Mouse (Mus musculus) heart, embryonic 15.5 days (tissue): ENCODE measurements at regions not wholly inside any gene's neighbourhood (a gene's known extent, or its start where the extent isn't known, plus 50 kb on each side); places are given as distances from the start of the nearest gene placed in this dataset.

Experiments used
- ATAC-seq: fragments of 200-750 bp; cut with Nextera tagmentation; replicated peaks from 2 replicates; pipeline ENCODE4 v1.8.0; 2017; ENCODE audit warnings: low read depth, moderate TSS enrichment; ENCODE audit not compliant: insufficient number of reproducible peaks, insufficient read depth, low FRiP score
- H3K27ac ChIP-seq: fragments of 300-500 bp; sonication (generic); 2 replicates; pipeline ENCODE4 v1.5.1; 2015; ENCODE audit warnings: mild to moderate bottlenecking, inconsistent platforms
- H3K27me3 ChIP-seq: fragments of 300-500 bp; sonication (generic); 2 replicates; pipeline ENCODE4 v1.6.1; 2015; ENCODE audit warnings: inconsistent platforms
- H3K36me3 ChIP-seq: fragments of 300-500 bp; sonication (generic); 2 replicates; pipeline ENCODE4 v1.6.1; 2015; ENCODE audit warnings: mild to moderate bottlenecking, inconsistent platforms
- H3K4me1 ChIP-seq: fragments of 300-500 bp; sonication (generic); replicated peaks from 2 replicates; pipeline ENCODE4 v1.6.1; 2015; ENCODE audit warnings: inconsistent platforms
- H3K4me2 ChIP-seq: fragments of 300-500 bp; sonication (generic); 2 replicates; pipeline ENCODE4 v1.6.1; 2015; ENCODE audit warnings: inconsistent platforms, mild to moderate bottlenecking, moderate library complexity
- H3K4me3 ChIP-seq: fragments of 300-500 bp; sonication (generic); 2 replicates; pipeline ENCODE4 v1.5.1; 2015; ENCODE audit warnings: mild to moderate bottlenecking, inconsistent platforms
- H3K9ac ChIP-seq: fragments of 300-500 bp; sonication (generic); 2 replicates; pipeline ENCODE4 v1.6.1; 2015; ENCODE audit warnings: mild to moderate bottlenecking, inconsistent platforms
- H3K9me3 ChIP-seq: fragments of 300-500 bp; sonication (generic); replicated peaks from 2 replicates; pipeline ENCODE4 v1.6.1; 2016; ENCODE audit warnings: inconsistent platforms
- WGBS: fragments of 180-500 bp; shearing (Covaris S2); methylation state at CpG from one replicate; pipeline ENCODE4 v1.1.7; 2015; ENCODE audit warnings: mixed read lengths; 5-methylcytosine and 5-hydroxymethylcytosine counted together

DNA sequence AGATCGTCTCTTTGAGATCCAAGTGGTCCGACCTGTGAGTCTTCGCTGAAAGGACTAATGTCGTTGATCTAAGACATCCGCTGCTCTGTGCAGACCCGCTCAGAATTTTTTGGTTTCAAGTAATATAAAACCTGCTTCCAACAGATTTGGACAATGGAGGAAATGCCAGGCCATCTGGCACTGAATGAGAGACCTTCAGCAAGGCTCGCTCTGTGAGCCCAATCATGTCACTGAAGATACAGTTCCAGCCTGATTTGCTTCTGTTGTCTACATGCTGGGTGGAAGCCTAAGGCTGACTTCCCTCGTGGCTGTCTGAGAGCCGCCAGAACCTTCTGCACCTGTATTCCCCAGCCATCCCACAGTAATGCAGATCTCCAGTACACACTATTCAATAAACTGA, 123.4 kb upstream of the Egflam start:
- Histone ChIP-seq H3K36me3 (no peaks in the 10 kb centered on the region), H3K4me2 (no peak overlapping the region), H3K27me3 (no peaks in the 10 kb centered on the region), H3K9me3 (no peaks in the 10 kb centered on the region), H3K4me3 (no peak overlapping the region), H3K27ac (no peak overlapping the region), H3K9ac (no peak overlapping the region), H3K4me1 (no peaks in the 10 kb centered on the region)
- WGBS: 57% methylated on average over 9 of the region's 9 CpGs
- no peak for ATAC-seq

DNA sequence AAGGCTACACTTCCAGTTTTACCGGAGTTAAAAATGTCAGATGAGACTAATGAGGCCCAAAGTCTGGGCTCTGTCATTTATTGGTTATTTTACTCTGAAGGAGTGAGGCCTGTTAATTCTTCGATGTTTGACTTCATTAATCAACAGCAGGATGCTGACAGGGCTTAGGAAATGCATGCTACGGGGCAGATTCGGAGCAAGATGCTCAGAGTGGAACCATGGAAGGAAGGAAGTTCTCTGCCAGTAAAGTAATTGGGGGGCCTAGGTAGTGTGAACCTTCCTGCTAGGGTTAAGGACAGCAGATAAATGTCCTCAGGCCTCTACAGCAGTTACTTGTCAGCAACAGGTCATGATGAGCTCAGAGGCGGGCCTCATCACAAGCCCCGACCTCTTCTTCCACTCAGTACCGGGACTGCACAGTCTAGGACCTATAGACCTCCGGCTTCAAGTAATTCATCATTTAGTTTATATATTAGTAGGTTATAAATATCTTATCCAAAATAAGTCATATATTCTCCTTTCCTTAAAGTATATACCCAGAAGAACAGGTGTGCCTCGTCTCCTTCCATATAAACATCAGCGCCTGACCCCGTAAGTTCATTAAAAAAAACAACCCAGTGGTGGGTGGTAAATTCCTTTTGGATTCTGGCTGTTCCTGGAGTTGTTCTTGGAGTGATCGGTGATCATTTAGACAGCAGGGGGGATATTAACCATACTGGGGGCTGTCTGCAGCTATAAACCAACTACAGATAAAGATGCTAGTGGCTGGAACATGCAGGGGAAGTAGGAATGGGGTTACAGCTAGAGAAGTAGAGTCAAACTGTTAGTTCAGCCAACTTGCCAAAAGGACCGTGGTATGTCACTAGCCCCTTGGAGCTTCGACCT, 124.9 kb upstream of the Egflam start:
- no peaks in the 10 kb centered on the region for H3K4me1 ChIP-seq
- WGBS: 69% methylated on average over 14 of the region's 14 CpGs
- H3K27me3 ChIP-seq: no peaks in the 10 kb centered on the region
- no peak overlapping the region for H3K27ac ChIP-seq
- no peak overlapping the region for H3K4me3 ChIP-seq
- H3K9ac ChIP-seq: no peak overlapping the region
- H3K4me2 ChIP-seq: no peak overlapping the region
- no peak for ATAC-seq
- H3K36me3 ChIP-seq: no peaks in the 10 kb centered on the region
- H3K9me3 ChIP-seq: no peaks in the 10 kb centered on the region

DNA sequence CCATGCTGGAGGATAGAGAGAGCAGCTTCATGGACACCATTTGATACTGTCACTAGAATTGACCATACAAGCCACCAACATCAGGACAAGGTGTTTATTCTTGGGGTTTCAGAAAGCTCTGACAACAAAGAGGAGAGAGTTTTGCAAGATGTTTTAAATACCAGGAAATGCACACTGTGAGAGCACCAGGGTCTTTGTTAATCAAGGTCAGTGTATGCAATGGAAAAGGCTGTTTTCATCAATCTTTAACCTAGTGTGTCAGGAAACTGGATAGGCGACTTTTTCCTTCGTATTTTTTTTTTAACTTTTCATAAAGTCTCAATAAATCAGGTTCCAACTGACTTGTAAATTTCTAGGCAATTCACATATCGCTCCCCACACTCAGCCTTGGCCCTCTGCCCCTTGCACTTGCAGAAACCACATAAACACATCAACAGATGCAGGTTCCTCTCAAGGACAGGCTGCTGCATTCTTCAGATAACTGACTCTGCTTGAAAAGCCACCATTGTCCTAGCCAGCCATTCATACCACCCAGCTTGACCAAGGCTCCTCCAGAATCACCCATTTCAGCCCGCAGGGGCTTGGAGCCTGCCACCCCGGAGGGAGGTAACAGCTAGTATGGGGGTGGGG, 132.9 kb upstream of the Egflam start:
- no peaks in the 10 kb centered on the region for H3K9me3 ChIP-seq
- H3K4me2 ChIP-seq: no peak overlapping the region
- WGBS: 23% methylated on average over 5 of the region's 5 CpGs
- H3K4me1 ChIP-seq: peaks cover 7% of the 10 kb centered on the region
- H3K27ac ChIP-seq: no peak overlapping the region
- ATAC-seq: no peak
- no peaks in the 10 kb centered on the region for H3K36me3 ChIP-seq
- H3K9ac ChIP-seq: no peak overlapping the region
- H3K27me3 ChIP-seq: no peaks in the 10 kb centered on the region
- no peak overlapping the region for H3K4me3 ChIP-seq

DNA sequence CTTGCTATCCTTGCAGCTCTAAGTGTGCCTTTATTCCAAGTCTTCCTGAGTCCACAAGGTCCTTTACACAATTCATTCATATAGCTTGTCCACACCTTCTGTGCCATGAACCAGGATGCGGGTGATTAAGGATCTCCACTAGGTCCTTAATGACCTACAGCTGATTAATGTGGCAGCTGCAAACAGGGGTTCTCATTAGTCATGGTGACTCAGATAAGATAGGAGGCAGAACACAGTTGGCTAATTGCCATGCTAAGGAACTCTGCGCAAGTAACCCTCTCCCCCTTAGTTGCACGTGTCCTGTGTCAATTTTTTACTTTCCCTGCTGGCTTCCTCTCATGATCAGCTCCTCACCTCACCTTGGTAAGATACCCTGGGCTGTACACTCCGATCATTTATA, 139.7 kb upstream of the Egflam start:
- 30% methylated on average over 4 of the region's 4 CpGs for WGBS
- Histone ChIP-seq H3K27ac (no peak overlapping the region), H3K9me3 (no peaks in the 10 kb centered on the region), H3K27me3 (0 out of 2 replicates have a peak, but pooled peaks cover 3% of the 10 kb centered on the region), H3K4me1 (0 out of 2 replicates have a peak, but pooled peaks cover 3% of the 10 kb centered on the region), H3K4me2 (no peak overlapping the region), H3K36me3 (no peaks in the 10 kb centered on the region), H3K9ac (no peak overlapping the region), H3K4me3 (no peak overlapping the region)
- no peak for ATAC-seq

DNA sequence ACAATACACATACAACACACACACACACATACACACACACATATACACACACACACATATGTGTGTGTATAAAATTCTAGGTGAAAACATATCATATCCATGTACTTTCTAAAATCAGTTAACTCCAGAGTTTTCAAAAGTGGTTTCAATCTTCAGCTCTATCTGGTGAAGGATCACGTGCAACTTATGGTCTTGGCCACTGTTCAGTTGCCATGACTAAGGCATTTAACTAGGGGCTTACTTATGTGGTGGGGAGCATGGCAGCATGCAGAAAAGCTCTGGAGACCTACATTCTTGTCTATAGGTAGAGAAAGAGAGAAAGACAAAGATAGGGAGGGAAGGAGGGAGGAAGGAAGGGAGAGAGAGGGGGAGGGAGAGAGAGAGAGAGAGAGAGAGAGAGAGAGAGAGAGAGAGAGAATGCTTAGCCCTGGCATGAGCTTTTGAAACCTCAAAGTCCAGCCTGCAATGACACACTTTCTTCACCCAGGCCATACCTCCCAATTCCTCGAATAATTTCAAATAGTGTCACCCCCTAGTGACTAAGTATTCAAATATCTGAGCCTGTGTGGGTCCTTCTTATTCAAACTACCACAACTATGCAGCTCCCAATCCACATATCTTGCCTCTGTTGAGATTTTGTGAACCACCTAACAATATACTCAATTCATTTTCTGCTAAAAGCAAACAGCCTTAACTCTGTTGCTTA, 155.1 kb upstream of the Egflam start:
- Histone ChIP-seq H3K9ac (no peak overlapping the region), H3K4me1 (no peaks in the 10 kb centered on the region), H3K4me2 (no peak overlapping the region), H3K27me3 (no peaks in the 10 kb centered on the region), H3K4me3 (no peak overlapping the region), H3K9me3 (no peaks in the 10 kb centered on the region), H3K27ac (no peak overlapping the region), H3K36me3 (no peaks in the 10 kb centered on the region)
- ATAC-seq: no peak
- 62% methylated on average over 2 of the region's 2 CpGs for WGBS

DNA sequence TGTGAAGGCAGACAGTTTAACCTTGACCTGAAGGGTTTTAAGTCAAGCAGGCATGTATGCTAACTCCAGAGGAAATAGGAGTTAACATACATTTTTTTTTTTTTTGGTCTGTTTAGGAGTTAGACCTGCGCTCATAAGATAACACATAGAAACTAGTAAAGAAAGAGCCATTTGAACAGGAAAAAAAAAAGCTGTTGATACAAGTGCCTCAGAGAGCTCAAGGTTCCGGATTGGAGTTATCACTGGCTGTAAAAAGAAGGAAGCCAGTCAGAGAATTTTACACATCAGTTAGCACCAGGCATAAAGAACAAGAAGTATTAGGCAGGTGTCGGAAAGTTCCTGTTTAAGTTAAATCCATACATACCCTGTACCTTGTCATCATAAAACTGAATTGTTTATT, 156.2 kb upstream of the Egflam start:
- Histone ChIP-seq H3K36me3 (no peaks in the 10 kb centered on the region), H3K9ac (no peak overlapping the region), H3K4me3 (no peak overlapping the region), H3K4me1 (no peaks in the 10 kb centered on the region), H3K27me3 (no peaks in the 10 kb centered on the region), H3K9me3 (no peaks in the 10 kb centered on the region), H3K27ac (no peak overlapping the region), H3K4me2 (no peak overlapping the region)
- ATAC-seq: no peak
- 58% methylated on average over 3 of the region's 3 CpGs for WGBS

DNA sequence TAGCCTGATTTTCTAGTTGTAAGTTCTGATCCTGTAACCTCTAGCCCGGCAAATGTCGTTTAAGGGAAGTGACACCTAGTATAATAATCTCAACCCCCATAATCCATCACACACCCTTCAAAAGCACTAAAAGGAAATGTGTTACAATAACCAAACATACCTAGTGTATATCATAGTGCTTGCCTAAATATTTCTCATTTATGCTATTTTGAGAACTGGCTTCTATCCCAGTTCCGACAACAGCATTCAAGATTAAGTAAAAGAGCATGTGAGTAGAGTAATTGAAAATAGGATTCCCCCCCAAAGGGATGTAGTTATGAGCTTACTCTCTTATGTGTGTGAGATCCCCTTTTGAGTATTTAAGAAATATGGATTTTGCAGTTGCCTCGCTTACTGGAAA, 165.1 kb upstream of the Egflam start:
- ATAC-seq: no peak; the same call in 1 of the 2 replicates
- H3K4me3 ChIP-seq: no peak overlapping the region
- H3K4me1 ChIP-seq: peaks cover 15% of the 10 kb centered on the region
- no peaks in the 10 kb centered on the region for H3K9me3 ChIP-seq
- peak overlapping the region; percentile 82 for H3K27ac ChIP-seq
- 0 out of 2 replicates have a peak overlapping the region, but pooled peaks have one; percentile 21 for H3K4me2 ChIP-seq
- H3K9ac ChIP-seq: no peak overlapping the region
- no peaks in the 10 kb centered on the region for H3K27me3 ChIP-seq
- H3K36me3 ChIP-seq: no peaks in the 10 kb centered on the region
- WGBS: 49% methylated on average over 4 of the region's 4 CpGs

DNA sequence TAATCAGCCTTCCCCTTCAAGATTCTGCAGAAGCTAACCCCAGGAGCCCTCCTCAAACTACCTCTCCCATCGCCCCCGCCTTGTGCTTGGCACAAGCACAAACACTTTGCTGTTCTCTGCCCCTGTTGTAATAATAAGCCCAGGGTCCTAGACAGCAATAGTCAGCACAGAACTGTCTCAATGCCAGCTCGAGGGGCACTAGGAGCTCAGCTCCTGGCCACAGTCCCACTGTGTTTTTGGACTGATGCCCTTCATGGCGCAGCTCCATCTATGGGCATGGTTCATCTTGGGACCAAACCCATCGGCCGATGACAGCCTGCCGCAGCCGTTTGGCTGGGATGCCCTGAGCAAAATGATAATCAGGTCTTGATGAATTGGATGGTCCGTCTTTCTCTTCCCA, 165.5 kb upstream of the Egflam start:
- Histone ChIP-seq H3K27me3 (no peaks in the 10 kb centered on the region), H3K4me1 (peaks cover 15% of the 10 kb centered on the region), H3K4me2 (0 out of 2 replicates have a peak overlapping the region, but pooled peaks have one; percentile 21), H3K9me3 (no peaks in the 10 kb centered on the region), H3K4me3 (no peak overlapping the region), H3K9ac (no peak overlapping the region), H3K27ac (peak overlapping the region; percentile 82), H3K36me3 (no peaks in the 10 kb centered on the region)
- peak; percentile 73; the same call in 1 of the 2 replicates for ATAC-seq
- WGBS: 54% methylated on average over 9 of the region's 9 CpGs

DNA sequence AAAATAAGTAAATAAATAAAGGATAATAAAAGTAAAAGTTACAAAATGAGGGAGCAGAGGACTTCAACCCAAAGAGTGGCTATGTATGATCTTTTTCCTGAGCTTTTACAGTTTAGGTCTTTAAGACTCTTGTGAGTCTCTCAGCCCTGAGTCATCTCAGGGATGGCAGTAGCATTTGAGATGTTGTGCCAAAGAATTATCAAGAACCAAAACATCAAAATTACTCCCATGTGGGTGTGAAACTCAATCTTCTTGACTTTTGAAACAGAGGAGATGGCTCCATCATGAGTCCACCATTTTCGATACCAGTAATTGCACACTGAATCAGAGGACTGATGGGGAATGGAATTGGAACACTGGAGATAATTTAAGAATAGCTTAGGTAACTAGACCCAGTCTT, 174.0 kb upstream of the Egflam start:
- Histone ChIP-seq H3K4me2 (no peak overlapping the region), H3K9ac (no peak overlapping the region), H3K9me3 (no peaks in the 10 kb centered on the region), H3K36me3 (no peaks in the 10 kb centered on the region), H3K4me1 (no peaks in the 10 kb centered on the region; the same call in 1 of the 2 replicates), H3K27ac (no peak overlapping the region), H3K4me3 (no peak overlapping the region), H3K27me3 (no peaks in the 10 kb centered on the region)
- 92% methylated on average over 1 of the region's 1 CpGs for WGBS
- no peak for ATAC-seq

DNA sequence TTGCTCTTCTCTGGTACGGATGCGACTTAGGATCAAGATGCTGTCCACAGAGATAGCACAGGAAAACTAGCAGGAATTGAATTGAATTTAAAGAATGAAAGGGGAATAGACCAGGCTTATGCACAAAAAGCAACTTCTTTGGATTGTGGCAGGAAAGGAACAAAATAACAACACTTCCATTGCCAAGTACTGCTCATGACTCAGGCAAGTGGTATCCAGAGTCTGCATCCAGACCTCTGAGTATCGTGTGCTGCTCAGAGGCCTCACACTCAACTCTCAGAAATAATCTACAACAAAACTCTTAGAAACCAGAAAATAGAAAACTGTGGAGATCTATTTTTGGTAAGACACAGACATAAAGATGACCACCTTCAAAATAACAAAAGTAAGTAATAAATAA, 176.1 kb upstream of the Egflam start:
- no peaks in the 10 kb centered on the region; the same call in 1 of the 2 replicates for H3K4me1 ChIP-seq
- 73% methylated on average over 3 of the region's 3 CpGs for WGBS
- H3K9ac ChIP-seq: no peak overlapping the region
- no peak overlapping the region for H3K4me3 ChIP-seq
- no peaks in the 10 kb centered on the region for H3K36me3 ChIP-seq
- H3K9me3 ChIP-seq: no peaks in the 10 kb centered on the region
- no peak overlapping the region for H3K4me2 ChIP-seq
- H3K27me3 ChIP-seq: no peaks in the 10 kb centered on the region
- ATAC-seq: no peak
- H3K27ac ChIP-seq: no peak overlapping the region

DNA sequence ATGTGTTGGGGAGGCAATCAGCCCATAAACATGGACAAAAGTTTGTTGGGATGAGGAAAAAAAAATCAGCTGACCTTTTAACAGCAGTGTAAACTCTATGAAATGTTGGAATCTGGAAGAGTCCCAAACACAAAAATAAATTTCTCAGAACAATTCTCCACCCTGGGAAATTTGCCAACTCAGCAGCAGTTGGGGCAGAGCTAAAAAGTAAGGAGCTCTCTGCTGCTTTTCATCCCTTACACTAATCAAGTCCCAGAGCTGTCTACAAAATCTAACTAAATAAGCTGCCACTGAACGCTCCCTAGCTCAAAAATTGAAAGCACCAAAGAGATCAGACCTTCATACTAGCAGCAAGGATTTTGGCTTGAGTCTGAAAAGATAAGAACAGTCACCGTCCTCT, 176.6 kb upstream of the Egflam start:
- H3K4me2 ChIP-seq: no peak overlapping the region
- no peak overlapping the region for H3K27ac ChIP-seq

More for the DNA sequence above, 176.6 kb upstream of the Egflam start:
- Histone ChIP-seq H3K4me1 (no peaks in the 10 kb centered on the region; the same call in 1 of the 2 replicates), H3K9me3 (no peaks in the 10 kb centered on the region), H3K36me3 (no peaks in the 10 kb centered on the region), H3K27me3 (no peaks in the 10 kb centered on the region), H3K9ac (no peak overlapping the region), H3K4me3 (no peak overlapping the region)
- no peak for ATAC-seq
- WGBS: 30% methylated on average over 2 of the region's 2 CpGs
